Mouse (Mus musculus): ENCODE results near the gene Bsnd. TPM values are rescaled to one million over a fixed set of nuclear protein-coding genes. Genes with fewer than 3 reads are reported as not detected.

Bsnd gene
- not detected in 2 replicates for polyA plus RNA-seq (2016; fragmentation: Nextera tagmentation; extraction: Ambion mirVana)

GRCm38 (mm10) chr4:106492116-106492515 is at the start of gene Bsnd:
TSS of gene Bsnd (minus strand) at chr4:106492283.
- 70% methylated on average over 3 of the region's 3 CpGs for WGBS
- no peaks in the 10 kb centered on the region for H3K36me3 ChIP-seq
- peaks cover 17% of the 10 kb centered on the region; the same call in 1 of the 2 replicates for H3K4me1 ChIP-seq (replicated peaks)
- no peaks in the 10 kb centered on the region for H3K27me3 ChIP-seq (ENCODE audit: insufficient read depth, poor library complexity, severe bottlenecking)
- DNase-seq (ENCODE audit: low spot score), result no peak
- no peak within 1 kb of the TSS for H3K27ac ChIP-seq
- H3K9me3 ChIP-seq, result no peaks in the 10 kb centered on the region
- H3K4me3 ChIP-seq, result no peak within 1 kb of the TSS

GRCm38 (mm10) chr4:106541491-106541890 is 49.4 kb upstream of the Bsnd start:
- H3K27me3 ChIP-seq (ENCODE audit: insufficient read depth, poor library complexity, severe bottlenecking), result no peaks in the 10 kb centered on the region
- WGBS, result 76% methylated on average over 3 of the region's 3 CpGs
- no peaks in the 10 kb centered on the region for H3K9me3 ChIP-seq
- no peak overlapping the region for H3K4me3 ChIP-seq
- no peaks in the 10 kb centered on the region for H3K36me3 ChIP-seq
- DNase-seq (ENCODE audit: low spot score), result no peak
- no peak overlapping the region for H3K27ac ChIP-seq
- H3K4me1 ChIP-seq (replicated peaks), result 0 out of 2 replicates have a peak, but pooled peaks cover 5% of the 10 kb centered on the region

GRCm38 (mm10) chr4:106539756-106540155 is 47.7 kb upstream of the Bsnd start:
- H3K4me3 ChIP-seq, result no peak overlapping the region
- no peaks in the 10 kb centered on the region for H3K9me3 ChIP-seq
- H3K36me3 ChIP-seq, result no peaks in the 10 kb centered on the region
- H3K27ac ChIP-seq, result no peak overlapping the region
- no peaks in the 10 kb centered on the region for H3K4me1 ChIP-seq (replicated peaks)
- 91% methylated on average over 5 of the region's 5 CpGs for WGBS
- DNase-seq (ENCODE audit: low spot score), result no peak
- H3K27me3 ChIP-seq (ENCODE audit: insufficient read depth, poor library complexity, severe bottlenecking), result no peaks in the 10 kb centered on the region

- DNase-seq (ENCODE audit: low spot score), result no peak
- H3K27ac ChIP-seq, result no peak overlapping the region
- H3K4me3 ChIP-seq, result no peak overlapping the region
- H3K27me3 ChIP-seq (ENCODE audit: insufficient read depth, poor library complexity, severe bottlenecking), result no peaks in the 10 kb centered on the region
- no peaks in the 10 kb centered on the region for H3K36me3 ChIP-seq
- H3K9me3 ChIP-seq, result no peaks in the 10 kb centered on the region
- WGBS, result 72% methylated on average over 7 of the region's 7 CpGs
- peaks cover 5% of the 10 kb centered on the region for H3K4me1 ChIP-seq (replicated peaks)
Measured at GRCm38 (mm10) chr4:106534256-106534655, 42.2 kb upstream of the Bsnd start.

GRCm38 (mm10) chr4:106533421-106534080 is 41.5 kb upstream of the Bsnd start:
- Histone ChIP-seq H3K4me3 (no peak overlapping the region), H3K9me3 (no peaks in the 10 kb centered on the region), H3K4me1 (replicated peaks) (peaks cover 7% of the 10 kb centered on the region), H3K27me3 (ENCODE audit: insufficient read depth, poor library complexity, severe bottlenecking) (no peaks in the 10 kb centered on the region), H3K36me3 (no peaks in the 10 kb centered on the region), H3K27ac (no peak overlapping the region)
- DNase-seq (ENCODE audit: low spot score), result no peak
- WGBS, result 62% methylated on average over 7 of the region's 7 CpGs

GRCm38 (mm10) chr4:106530113-106530482 is 38.0 kb upstream of the Bsnd start:
- WGBS, result 68% methylated on average over 9 of the region's 9 CpGs
- H3K27ac ChIP-seq, result no peak overlapping the region
- no peaks in the 10 kb centered on the region for H3K9me3 ChIP-seq
- H3K4me1 ChIP-seq (replicated peaks), result peaks cover 15% of the 10 kb centered on the region
- no peak overlapping the region for H3K4me3 ChIP-seq
- H3K36me3 ChIP-seq, result no peaks in the 10 kb centered on the region
- DNase-seq (ENCODE audit: low spot score), result no peak
- no peaks in the 10 kb centered on the region for H3K27me3 ChIP-seq (ENCODE audit: insufficient read depth, poor library complexity, severe bottlenecking)

GRCm38 (mm10) chr4:106529375-106530112 is 37.5 kb upstream of the Bsnd start:
- WGBS, result 19% methylated on average over 17 of the region's 17 CpGs
- no peaks in the 10 kb centered on the region for H3K27me3 ChIP-seq (ENCODE audit: insufficient read depth, poor library complexity, severe bottlenecking)
- H3K9me3 ChIP-seq, result no peaks in the 10 kb centered on the region
- peak overlapping the region; percentile 82 for H3K27ac ChIP-seq
- H3K4me3 ChIP-seq, result peak overlapping the region; percentile 22
- H3K36me3 ChIP-seq, result no peaks in the 10 kb centered on the region
- H3K4me1 ChIP-seq (replicated peaks), result peaks cover 15% of the 10 kb centered on the region
- DNase-seq (ENCODE audit: low spot score), result peak; percentile 90

GRCm38 (mm10) chr4:106527856-106528547 is 35.9 kb upstream of the Bsnd start:
- no peak for DNase-seq (ENCODE audit: low spot score)
- Histone ChIP-seq H3K27ac (no peak overlapping the region), H3K27me3 (ENCODE audit: insufficient read depth, poor library complexity, severe bottlenecking) (no peaks in the 10 kb centered on the region), H3K4me1 (replicated peaks) (peaks cover 15% of the 10 kb centered on the region), H3K4me3 (no peak overlapping the region), H3K36me3 (no peaks in the 10 kb centered on the region), H3K9me3 (no peaks in the 10 kb centered on the region)
- WGBS, result 68% methylated on average over 7 of the region's 7 CpGs

GRCm38 (mm10) chr4:106525001-106525400 is 32.9 kb upstream of the Bsnd start:
- no peak overlapping the region for H3K27ac ChIP-seq
- no peaks in the 10 kb centered on the region for H3K36me3 ChIP-seq
- H3K9me3 ChIP-seq, result no peaks in the 10 kb centered on the region
- H3K4me1 ChIP-seq (replicated peaks), result peaks cover 15% of the 10 kb centered on the region
- no peaks in the 10 kb centered on the region; the same call in 1 of the 2 replicates for H3K27me3 ChIP-seq (ENCODE audit: insufficient read depth, poor library complexity, severe bottlenecking)
- no peak for DNase-seq (ENCODE audit: low spot score)
- H3K4me3 ChIP-seq, result no peak overlapping the region
- 90% methylated on average over 2 of the region's 2 CpGs for WGBS

GRCm38 (mm10) chr4:106524131-106524530 is 32.0 kb upstream of the Bsnd start:
- Histone ChIP-seq H3K36me3 (no peaks in the 10 kb centered on the region), H3K27me3 (ENCODE audit: insufficient read depth, poor library complexity, severe bottlenecking) (no peaks in the 10 kb centered on the region; the same call in 1 of the 2 replicates), H3K9me3 (no peaks in the 10 kb centered on the region), H3K27ac (no peak overlapping the region), H3K4me1 (replicated peaks) (peaks cover 9% of the 10 kb centered on the region), H3K4me3 (no peak overlapping the region)
- 82% methylated on average over 2 of the region's 2 CpGs for WGBS
- DNase-seq (ENCODE audit: low spot score), result no peak

- H3K27me3 ChIP-seq (ENCODE audit: insufficient read depth, poor library complexity, severe bottlenecking), result no peaks in the 10 kb centered on the region; the same call in 1 of the 2 replicates
- WGBS, result 75% methylated on average over 3 of the region's 3 CpGs
- H3K9me3 ChIP-seq, result no peaks in the 10 kb centered on the region
- peaks cover 3% of the 10 kb centered on the region; the same call in 1 of the 2 replicates for H3K4me1 ChIP-seq (replicated peaks)
- no peak overlapping the region for H3K27ac ChIP-seq
- no peak for DNase-seq (ENCODE audit: low spot score)
- H3K4me3 ChIP-seq, result no peak overlapping the region
- H3K36me3 ChIP-seq, result no peaks in the 10 kb centered on the region
Measured at GRCm38 (mm10) chr4:106522547-106522946, 30.5 kb upstream of the Bsnd start.

- no peak for DNase-seq (ENCODE audit: low spot score)
- 87% methylated on average over 6 of the region's 6 CpGs for WGBS
- H3K27me3 ChIP-seq (ENCODE audit: insufficient read depth, poor library complexity, severe bottlenecking), result no peaks in the 10 kb centered on the region
Measured at GRCm38 (mm10) chr4:106514606-106515005, 22.5 kb upstream of the Bsnd start.

GRCm38 (mm10) chr4:106509888-106510287 is 17.8 kb upstream of the Bsnd start:
- H3K27me3 ChIP-seq (ENCODE audit: insufficient read depth, poor library complexity, severe bottlenecking), result no peaks in the 10 kb centered on the region
- H3K27ac ChIP-seq, result no peak overlapping the region
- 0 out of 2 replicates have a peak, but pooled peaks cover 5% of the 10 kb centered on the region for H3K4me1 ChIP-seq (replicated peaks)
- no peaks in the 10 kb centered on the region for H3K36me3 ChIP-seq
- DNase-seq (ENCODE audit: low spot score), result no peak
- H3K4me3 ChIP-seq, result no peak overlapping the region
- no peaks in the 10 kb centered on the region for H3K9me3 ChIP-seq
- WGBS, result 81% methylated on average over 4 of the region's 4 CpGs

More at GRCm38 (mm10) chr4:106514606-106515005, 22.5 kb upstream of the Bsnd start:
- H3K27ac ChIP-seq, result no peak overlapping the region
- H3K9me3 ChIP-seq, result no peaks in the 10 kb centered on the region
- H3K4me3 ChIP-seq, result no peak overlapping the region
- H3K36me3 ChIP-seq, result no peaks in the 10 kb centered on the region
- H3K4me1 ChIP-seq (replicated peaks), result no peaks in the 10 kb centered on the region

Measured in hindbrain, embryonic 10.5 days (tissue).